Mouse (Mus musculus): ENCODE measurements around the gene Usp40.
"Not testable (repeated sequence)": the region's sequence is repeated elsewhere in the genome, so short reads cannot be mapped to it uniquely, and the experiment has no call there.

Gene Usp40

DNA sequence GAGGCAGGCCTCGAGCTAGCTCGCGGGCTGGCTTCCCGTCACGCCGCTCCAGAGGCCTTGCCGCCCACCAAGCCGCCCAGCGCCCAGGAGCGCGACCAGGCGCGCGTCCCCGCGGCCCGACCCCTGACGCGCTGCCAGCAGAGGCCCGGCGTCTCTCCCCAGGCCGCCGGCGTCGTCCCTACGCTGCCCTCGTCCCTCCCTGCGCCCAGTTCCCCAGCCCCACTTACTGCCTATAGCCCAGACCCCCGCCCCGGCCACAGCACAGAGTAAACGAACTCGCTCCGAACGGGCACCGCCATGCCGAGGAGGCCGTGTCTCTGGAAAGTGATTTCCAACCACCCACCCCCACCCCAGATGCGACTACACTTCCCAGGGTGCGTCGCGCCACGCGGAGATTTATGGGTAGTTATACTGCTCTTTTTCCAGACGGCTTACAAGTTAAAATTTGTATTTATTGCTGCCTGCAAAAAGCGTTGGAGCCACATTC lies at the start of gene Usp40:
Usp40 (minus strand) TSS at position 341 of the 487 bp plus-strand sequence.
- DNase-seq (ENCODE audit: low read depth, low spot score): peak; percentile 28

DNA sequence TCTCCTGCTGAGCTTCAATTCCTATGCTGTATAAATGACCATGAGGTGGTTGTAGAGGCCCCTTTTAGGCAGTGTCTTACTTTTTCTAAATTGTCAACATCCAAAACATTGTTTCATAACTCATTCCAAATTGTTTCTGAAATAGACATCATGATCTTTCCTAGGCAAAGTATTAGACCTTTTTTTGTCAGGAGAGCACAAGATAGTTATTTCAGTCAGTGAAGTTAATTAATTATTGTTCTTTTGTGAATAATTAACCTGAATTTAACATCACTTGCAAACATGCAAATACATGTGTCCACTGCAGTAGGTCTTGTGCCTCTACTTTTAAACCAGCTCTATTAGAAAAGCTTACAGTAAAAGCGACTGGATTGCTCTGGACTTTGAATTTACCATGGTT lies 46.7 kb upstream of the Usp40 start, which contains the start of gene Ugt1a10:
Ugt1a10 (plus strand) TSS at position 301 of the 400 bp plus-strand sequence.
- no peak for DNase-seq (ENCODE audit: low read depth, low spot score)

DNA sequence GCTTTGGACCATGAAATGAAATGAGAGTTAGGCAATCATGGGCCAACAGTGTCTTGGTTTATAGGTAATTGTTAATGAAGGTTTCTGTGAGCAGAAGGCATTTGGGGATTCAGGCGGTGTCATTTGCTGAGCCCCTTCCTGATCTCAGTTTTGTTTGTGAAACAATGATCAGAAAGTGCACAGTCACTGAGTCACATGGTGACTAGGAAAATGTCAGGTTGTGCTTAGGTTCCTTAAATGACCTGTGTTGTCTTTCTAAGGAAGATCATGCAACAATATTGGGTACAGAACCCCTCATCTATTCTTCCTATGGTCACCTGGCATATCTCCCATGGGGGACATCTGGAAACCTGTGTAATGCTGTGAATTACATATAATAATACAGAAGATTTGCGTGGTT lies 39.1 kb upstream of the Usp40 start:
- not testable (repeated sequence) for DNase-seq (ENCODE audit: low read depth, low spot score)

DNA sequence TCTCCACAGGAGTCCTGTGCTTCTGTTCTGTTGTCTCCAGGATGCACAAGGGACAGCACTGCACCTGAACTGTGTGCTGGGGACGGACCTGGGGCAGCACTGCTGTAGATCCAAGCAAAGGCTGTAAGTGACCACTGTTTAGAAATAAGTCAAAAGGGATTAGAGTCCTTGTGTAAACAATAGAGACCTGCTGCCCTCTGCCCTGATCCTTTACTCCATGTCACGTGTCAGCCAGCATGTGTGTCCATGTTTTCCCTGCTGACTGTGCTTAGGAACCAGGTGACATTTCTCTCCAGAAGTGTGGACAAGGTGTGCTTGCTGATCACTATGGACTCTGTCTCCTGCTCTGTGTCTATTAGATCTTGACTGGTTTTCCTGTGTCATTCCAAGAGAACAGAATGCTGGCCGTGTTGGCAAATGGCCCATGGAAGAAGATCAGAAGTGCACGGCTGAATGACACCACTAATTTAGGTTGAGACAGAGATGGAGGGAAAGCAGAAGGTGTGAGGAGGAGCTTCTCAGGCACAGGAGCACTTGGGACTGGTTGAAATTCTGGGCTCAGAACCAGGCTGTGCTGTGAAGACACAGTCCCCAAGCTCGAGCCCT lies 36.6 kb upstream of the Usp40 start:
- not testable (repeated sequence) for DNase-seq (ENCODE audit: low read depth, low spot score)

GRCm38 (mm10) chr1:88043044-88043443 lies 34.7 kb upstream of the Usp40 start:
- not testable (repeated sequence) for DNase-seq (ENCODE audit: low read depth, low spot score)

DNA sequence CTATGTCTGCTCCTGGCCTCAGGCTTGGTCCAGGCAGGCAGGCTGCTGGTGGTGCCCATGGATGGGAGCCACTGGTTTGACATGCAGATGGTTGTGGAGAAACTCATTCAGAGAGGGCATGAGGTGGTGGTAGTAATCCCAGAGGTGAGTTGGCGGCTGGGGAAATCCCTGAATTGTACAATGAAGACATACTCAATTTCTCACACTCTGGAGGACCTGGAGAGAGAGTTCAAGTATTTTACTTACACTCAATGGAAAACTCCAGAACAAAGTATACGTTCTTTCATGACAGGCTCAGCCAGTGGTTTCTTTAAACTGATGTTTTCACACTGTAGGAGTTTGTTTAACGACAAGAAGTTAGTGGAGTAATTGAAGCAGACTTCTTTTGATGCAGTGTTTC lies 16.9 kb upstream of the Usp40 start:
- not testable (repeated sequence) for DNase-seq (ENCODE audit: low read depth, low spot score)

DNA sequence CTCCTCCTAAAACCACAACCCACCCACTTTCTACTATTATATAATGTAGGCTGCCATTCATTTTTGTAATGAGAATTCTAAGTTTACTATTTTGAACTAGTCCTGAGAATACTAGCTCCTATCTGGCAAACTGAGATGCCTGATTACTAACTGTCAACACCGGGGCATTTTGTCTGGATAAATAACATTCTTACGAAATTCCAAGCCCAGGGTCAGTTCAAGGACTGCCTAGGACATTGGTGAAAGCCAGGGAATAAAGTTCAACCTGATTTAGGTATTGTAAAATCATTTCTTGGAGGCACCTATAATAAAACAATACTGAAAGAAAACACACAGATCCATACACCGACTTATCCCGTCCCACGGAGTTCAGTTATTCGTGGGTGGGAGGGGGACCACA lies 7.0 kb upstream of the Usp40 start:
- DNase-seq (ENCODE audit: low read depth, low spot score): no peak

GRCm38 (mm10) chr1:88014671-88015070 lies 6.3 kb upstream of the Usp40 start:
- no peak for DNase-seq (ENCODE audit: low read depth, low spot score)

GRCm38 (mm10) chr1:88014194-88014593 lies 5.8 kb upstream of the Usp40 start:
- no peak for DNase-seq (ENCODE audit: low read depth, low spot score)

DNA sequence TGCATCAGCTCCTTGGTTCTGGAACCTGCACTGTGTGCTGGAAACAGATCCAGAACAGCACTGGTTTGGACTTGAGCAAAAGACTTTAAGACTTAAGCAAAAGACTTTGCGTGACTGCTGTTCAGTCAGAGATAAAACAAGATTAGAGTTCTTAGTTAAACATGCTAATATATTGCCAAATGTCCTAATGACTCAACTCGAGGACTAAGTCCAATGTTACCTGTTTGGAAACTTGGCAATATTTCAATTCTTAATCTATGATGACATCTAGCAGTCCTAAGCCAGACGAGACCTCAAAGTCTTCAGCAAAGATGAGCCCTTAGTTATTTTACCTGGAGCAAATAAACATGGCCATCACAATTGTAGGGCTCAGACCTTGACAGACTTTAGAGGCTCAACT lies 5.4 kb upstream of the Usp40 start:
- no peak for DNase-seq (ENCODE audit: low read depth, low spot score)

DNA sequence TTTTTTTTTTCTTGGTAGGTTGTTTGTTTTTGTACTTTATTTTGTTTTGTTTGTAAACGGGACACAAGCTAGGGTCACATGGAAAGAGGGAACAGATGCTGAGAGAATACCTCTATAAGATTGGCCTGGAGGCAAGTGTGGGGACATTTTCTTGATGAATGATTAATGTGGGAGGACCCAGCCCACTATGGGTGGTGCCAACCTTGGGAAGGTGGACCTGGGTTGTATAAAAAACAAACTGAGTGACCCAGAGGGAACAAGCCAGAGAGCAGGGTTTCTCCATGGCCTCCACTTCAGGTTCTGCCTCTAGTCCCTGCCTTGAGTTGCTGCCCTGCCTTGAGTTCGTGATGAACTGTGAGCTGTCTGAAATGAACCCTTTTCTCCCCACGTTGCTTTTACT lies 1.2 kb upstream of the Usp40 start:
- no peak for DNase-seq (ENCODE audit: low read depth, low spot score)

DNA sequence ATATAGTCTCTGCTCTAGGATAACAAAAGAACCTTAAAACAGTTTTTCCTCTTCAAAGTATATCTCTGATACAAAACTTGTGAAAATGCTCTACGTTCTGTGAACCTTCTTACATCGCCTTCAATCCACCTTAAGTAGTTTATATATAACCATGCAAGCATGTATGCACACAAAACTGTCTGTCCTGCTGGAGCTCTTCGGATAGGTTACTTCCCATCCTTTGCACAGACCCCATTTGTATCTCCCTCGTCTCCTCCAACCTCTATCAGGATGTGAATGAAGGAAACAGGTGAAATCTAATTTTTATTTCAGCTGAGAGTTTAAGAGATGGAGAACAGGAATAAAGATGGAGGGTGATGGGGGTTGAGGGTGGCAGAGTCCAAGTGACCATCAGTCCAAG lies 384 bp upstream of the Usp40 start:
- DNase-seq (ENCODE audit: low read depth, low spot score): no peak

- DNase-seq (ENCODE audit: low read depth, low spot score): no peak
Measured at GRCm38 (mm10) chr1:88007692-88008210, 600 bp downstream of the Usp40 start.

GRCm38 (mm10) chr1:87992716-87993115 lies 15.6 kb downstream of the Usp40 start:
- no peak for DNase-seq (ENCODE audit: low read depth, low spot score)

DNA sequence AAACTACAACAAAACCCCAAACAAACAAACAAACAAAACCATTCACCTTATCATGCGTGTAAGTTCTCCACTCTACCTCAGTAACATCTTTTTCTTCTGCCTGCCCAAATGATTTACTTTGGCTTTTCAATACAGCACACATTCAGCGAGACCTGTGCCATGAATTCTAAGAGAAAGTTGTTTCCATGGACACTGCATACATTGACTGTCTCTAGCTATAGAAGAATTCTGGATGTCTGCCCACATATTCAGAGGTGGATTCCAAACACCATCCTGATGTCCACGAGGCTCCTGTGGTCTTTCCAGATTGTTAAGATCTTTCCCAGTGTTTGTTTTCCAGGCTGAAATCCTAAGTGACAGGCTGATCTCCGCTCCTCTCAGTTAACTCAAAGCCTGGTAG lies 26.1 kb downstream of the Usp40 start:
- no peak for DNase-seq (ENCODE audit: low read depth, low spot score)

GRCm38 (mm10) chr1:87970381-87970780 lies 38.0 kb downstream of the Usp40 start:
- DNase-seq (ENCODE audit: low read depth, low spot score): no peak

DNA sequence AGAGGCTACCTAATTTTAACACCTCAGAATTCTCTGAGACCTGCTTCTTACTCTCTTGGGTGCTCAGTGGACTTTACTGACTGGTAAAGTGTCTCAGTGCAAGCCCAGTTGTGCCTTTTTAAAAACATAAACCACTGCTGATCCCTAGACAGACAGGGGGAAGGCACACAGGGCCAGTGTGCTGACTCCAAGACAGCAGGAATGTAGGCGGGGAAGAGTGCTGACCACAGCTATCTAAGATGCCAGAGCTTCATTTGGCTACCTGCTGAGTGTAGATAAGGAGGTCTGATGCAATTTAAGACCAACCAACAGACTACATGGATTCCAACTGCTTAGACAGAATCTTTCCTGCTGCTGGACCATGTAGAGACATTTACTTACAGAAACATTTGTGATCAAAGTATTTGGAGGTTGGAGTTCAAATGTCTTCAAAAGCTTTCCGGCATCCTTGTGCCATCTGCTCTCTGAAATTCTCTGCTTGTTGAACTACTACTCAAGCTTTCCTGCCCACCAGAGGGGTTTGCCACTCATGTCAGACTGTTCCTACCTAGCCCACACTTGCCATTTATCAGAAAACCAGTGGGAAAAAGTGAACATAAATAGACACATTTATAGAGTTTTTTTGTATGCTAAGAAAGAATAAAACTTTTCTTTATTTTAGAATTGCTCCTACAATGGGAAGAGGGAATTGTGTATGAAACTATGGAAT lies 46.7 kb downstream of the Usp40 start:
- no peak for DNase-seq (ENCODE audit: low read depth, low spot score)

- DNase-seq (ENCODE audit: low read depth, low spot score): no peak
Measured at GRCm38 (mm10) chr1:87960752-87961151, 47.6 kb downstream of the Usp40 start.

DNA sequence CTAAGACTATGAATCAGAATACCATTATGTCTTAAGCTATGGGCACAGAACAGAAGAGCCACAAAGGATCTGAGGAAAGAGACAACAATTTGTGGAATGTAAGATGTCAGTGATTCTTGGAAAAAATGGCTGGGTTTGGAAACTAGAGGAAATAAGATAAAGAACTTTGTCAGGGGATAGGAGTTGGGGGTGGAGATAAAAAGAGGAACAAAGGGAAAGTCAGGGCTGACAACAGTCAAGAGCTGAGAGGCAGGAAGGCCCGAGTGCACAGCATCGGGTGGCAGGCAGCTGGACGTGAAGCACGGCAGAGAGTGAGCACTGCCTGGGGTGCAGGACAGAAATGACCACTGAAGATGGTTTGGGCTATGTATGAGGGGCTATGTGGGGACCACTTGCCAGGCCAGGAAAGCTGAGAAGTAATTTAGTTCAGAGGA lies 48.3 kb downstream of the Usp40 start:
- DNase-seq (ENCODE audit: low read depth, low spot score): no peak

DNA sequence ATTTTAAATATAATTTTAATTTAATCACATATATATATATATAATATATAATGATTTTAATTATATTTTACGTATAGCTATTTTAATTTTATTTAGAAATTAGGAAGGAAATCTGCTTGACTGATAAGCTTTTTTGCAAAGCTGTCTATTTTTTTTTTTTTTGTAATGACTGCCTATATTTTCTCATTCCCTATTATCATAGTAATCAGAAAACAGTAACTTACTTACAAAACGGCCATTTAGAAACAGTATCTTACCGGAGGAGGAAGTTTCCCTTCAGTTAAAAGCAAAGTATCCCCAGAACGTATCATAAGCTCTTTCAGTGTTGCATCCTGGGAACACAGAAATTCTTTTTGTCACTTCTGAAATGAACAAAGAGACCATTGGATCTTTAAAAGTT lies 48.8 kb downstream of the Usp40 start:
- DNase-seq (ENCODE audit: low read depth, low spot score): no peak

- DNase-seq (ENCODE audit: low read depth, low spot score): no peak
Measured at GRCm38 (mm10) chr1:87958931-87959330, 49.4 kb downstream of the Usp40 start.

GRCm38 (mm10) chr1:87953073-87953472 lies 55.3 kb downstream of the Usp40 start:
- DNase-seq (ENCODE audit: low read depth, low spot score): no peak

- no peak for DNase-seq (ENCODE audit: low read depth, low spot score)
Measured at GRCm38 (mm10) chr1:87951641-87952040, 56.7 kb downstream of the Usp40 start.

All from WW6 (cell line).